Mouse (Mus musculus): Measurements from ENCODE around the gene Kctd20.

- TF ChIP-seq CTCF (IDR thresholded peaks at IDR 0.05; ENCODE audit: borderline replicate concordance, extremely low read depth, insufficient read depth, insufficient read length): no peak
- TF ChIP-seq POLR2A (IDR thresholded peaks at IDR 0.05; ENCODE audit: borderline replicate concordance, extremely low read depth, insufficient read depth, insufficient read length, poor library complexity, severe bottlenecking): no peak
These were observed 22.4 kb upstream of the Kctd20 start for GRCm38 (mm10) chr17:28929369-28929768.

All from brain, embryonic 14.5 days (tissue).